Comparison of ENCODE assay signal across 8 mouse cellular contexts in the genomic region with DNA sequence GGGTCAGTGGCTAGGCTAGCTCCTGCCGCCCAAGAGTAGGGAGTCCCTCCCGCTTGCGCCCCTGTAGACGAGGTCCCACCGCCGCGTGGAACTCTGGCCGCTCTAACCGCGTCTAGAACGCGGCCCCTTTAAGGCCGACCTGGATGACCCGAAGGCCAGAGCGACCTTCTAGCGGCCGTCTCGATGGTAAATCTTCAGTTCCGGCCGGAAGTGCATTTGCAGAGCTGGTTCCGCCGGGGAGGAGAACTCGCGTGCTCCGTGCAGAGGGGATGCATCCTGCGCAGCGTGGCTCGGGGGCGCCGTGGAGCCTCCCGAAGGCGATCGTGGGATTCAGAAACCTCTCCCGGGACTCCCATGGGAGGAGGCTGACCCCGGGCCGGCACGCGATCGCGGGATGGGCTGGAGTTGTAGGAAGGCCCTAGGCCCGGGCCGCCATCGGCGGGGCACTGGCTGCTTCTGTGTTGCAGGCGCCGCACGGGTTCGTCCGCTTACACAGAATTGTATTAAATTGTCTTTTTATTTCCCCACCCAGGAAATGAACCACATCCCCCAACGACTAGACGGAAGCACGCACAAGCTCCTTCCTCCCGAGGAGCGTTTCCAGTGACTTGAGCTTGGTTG. TPM values are rescaled to one million over a fixed set of nuclear protein-coding genes. Genes with fewer than 3 reads are reported as not detected.
DNase-seq lines count a peak whose midpoint lies in the region; ATAC-seq and TF ChIP-seq lines count a peak whose summit lies in the region.

No protein-coding gene starts in this region.

- peaks cover 5% of the 10 kb centered on the region for H3K4me1 ChIP-seq in bone marrow, adult 2 months (ENCODE audit: control insufficient read depth, insufficient read depth, low read length)
- peaks cover 47% of the 10 kb centered on the region for H3K4me1 ChIP-seq in embryonic facial prominence, embryonic 15.5 days
- H3K4me1 ChIP-seq in kidney, embryonic 14.5 days (ENCODE audit: control insufficient read depth, insufficient read depth, low read length) = peaks cover 15% of the 10 kb centered on the region
- peaks cover 57% of the 10 kb centered on the region for H3K4me1 ChIP-seq in liver, embryonic 12.5 days

- under 1% methylated on average over 54 of the region's 54 CpGs for WGBS in bone marrow, adult 2 months
- 0% methylated on average over 54 of the region's 54 CpGs for WGBS in embryonic facial prominence, embryonic 15.5 days
- WGBS in kidney, embryonic 14.5 days = under 1% methylated on average over 53 of the region's 54 CpGs
- under 1% methylated on average over 54 of the region's 54 CpGs for WGBS in liver, embryonic 12.5 days (ENCODE audit: insufficient replicate concordance)

- no peak for TF ChIP-seq CTCF in C2C12 (IDR thresholded peaks at IDR 0.05; ENCODE audit: control insufficient read depth, insufficient read depth, insufficient read length)
- no peak for TF ChIP-seq CTCF in bone marrow, adult 2 months (IDR thresholded peaks at IDR 0.05; ENCODE audit: control insufficient read depth, insufficient read depth, low read length)

- H3K4me3 ChIP-seq in C2C12 (ENCODE audit: insufficient read depth, poor library complexity, severe bottlenecking) = peak overlapping the region; percentile 97
- peak overlapping the region; percentile 80 for H3K4me3 ChIP-seq in bone marrow, adult 2 months (replicated peaks; ENCODE audit: control insufficient read depth, low read depth, low read length)
- H3K4me3 ChIP-seq in embryonic facial prominence, embryonic 15.5 days (replicated peaks) = peak overlapping the region; percentile 69
- H3K4me3 ChIP-seq in kidney, embryonic 14.5 days (ENCODE audit: low read length) = peak overlapping the region; percentile 87
- peak overlapping the region; percentile 94 for H3K4me3 ChIP-seq in liver, embryonic 12.5 days

- peak overlapping the region; percentile 84 for H3K4me2 ChIP-seq in embryonic facial prominence, embryonic 15.5 days (replicated peaks)
- H3K4me2 ChIP-seq in kidney, embryonic 14.5 days (replicated peaks; ENCODE audit: low read depth, low read length) = peak overlapping the region; percentile 96
- H3K4me2 ChIP-seq in liver, embryonic 12.5 days = peak overlapping the region; percentile 89

- peak overlapping the region; percentile 40; the same call in 1 of the 2 replicates for H3K27ac ChIP-seq in bone marrow, adult 2 months (ENCODE audit: control insufficient read depth, insufficient read depth, low read depth, low read length, poor library complexity)
- peak overlapping the region; percentile 82 for H3K27ac ChIP-seq in embryonic facial prominence, embryonic 15.5 days (replicated peaks)
- peak overlapping the region; percentile 77 for H3K27ac ChIP-seq in kidney, embryonic 14.5 days (ENCODE audit: low read depth, low read length)
- peak overlapping the region; percentile 68 for H3K27ac ChIP-seq in liver, embryonic 12.5 days

- TF ChIP-seq POLR2A in bone marrow, adult 2 months (IDR thresholded peaks at IDR 0.05; ENCODE audit: borderline replicate concordance, control insufficient read depth, low read depth, low read length) = peak; percentile 91

- H3K9me3 ChIP-seq in embryonic facial prominence, embryonic 15.5 days (replicated peaks) = no peaks in the 10 kb centered on the region
- no peaks in the 10 kb centered on the region for H3K9me3 ChIP-seq in kidney, embryonic 14.5 days (ENCODE audit: control insufficient read depth, low read length)
- no peaks in the 10 kb centered on the region for H3K9me3 ChIP-seq in liver, embryonic 12.5 days (replicated peaks)

- peak; percentile 87 to 88 for DNase-seq in heart, adult 9 months (ENCODE audit: low spot score in 2 of 2)
- DNase-seq in naive thymus-derived CD4-positive, alpha-beta T cell, adult 2 months (ENCODE audit: low read depth) = peak; percentile 87
- peak; percentile 92 for DNase-seq in splenic B cell, adult 2 months (ENCODE audit: low read depth, low spot score)

- H3K27me3 ChIP-seq in C2C12 (ENCODE audit: control insufficient read depth, insufficient read depth, insufficient read length) = no peaks in the 10 kb centered on the region
- no peaks in the 10 kb centered on the region for H3K27me3 ChIP-seq in embryonic facial prominence, embryonic 15.5 days
- H3K27me3 ChIP-seq in kidney, embryonic 14.5 days (ENCODE audit: control insufficient read depth, insufficient read depth, low read length) = no peaks in the 10 kb centered on the region
- peaks cover 4% of the 10 kb centered on the region for H3K27me3 ChIP-seq in liver, embryonic 12.5 days (replicated peaks)
- H3K27me3 ChIP-seq in splenic B cell, adult 2 months (ENCODE audit: control insufficient read depth, insufficient read depth, low read length, poor library complexity, severe bottlenecking) = no peaks in the 10 kb centered on the region

- H3K9ac ChIP-seq in embryonic facial prominence, embryonic 15.5 days = peak overlapping the region; percentile 80
- peak overlapping the region; percentile 85 for H3K9ac ChIP-seq in kidney, embryonic 14.5 days (ENCODE audit: low read depth, low read length)
- peak overlapping the region; percentile 87 for H3K9ac ChIP-seq in liver, embryonic 12.5 days

- H3ac ChIP-seq in C2C12 (ENCODE audit: control insufficient read depth, insufficient read length, low read depth) = peak overlapping the region; percentile 83

- peak; percentile 74 for ATAC-seq in embryonic facial prominence, embryonic 15.5 days (ENCODE audit: insufficient number of reproducible peaks, low FRiP score, low TSS enrichment, low read depth)
- peak; percentile 68 for ATAC-seq in kidney, embryonic 14.5 days (ENCODE audit: low FRiP score, low TSS enrichment)
- ATAC-seq in liver, embryonic 12.5 days = peak; percentile 74

- H3K79me2 ChIP-seq in C2C12 (ENCODE audit: control insufficient read depth, insufficient read depth) = peaks cover 49% of the 10 kb centered on the region

- peaks cover 33% of the 10 kb centered on the region for H3K79me3 ChIP-seq in C2C12 (ENCODE audit: low read depth)

- peaks cover 40% of the 10 kb centered on the region for H3K36me3 ChIP-seq in C2C12 (ENCODE audit: control insufficient read depth, insufficient read depth)
- H3K36me3 ChIP-seq in embryonic facial prominence, embryonic 15.5 days = peaks cover 29% of the 10 kb centered on the region
- H3K36me3 ChIP-seq in kidney, embryonic 14.5 days (ENCODE audit: control insufficient read depth, insufficient read depth, low read length) = peaks cover 27% of the 10 kb centered on the region
- H3K36me3 ChIP-seq in liver, embryonic 12.5 days = peaks cover 37% of the 10 kb centered on the region
- H3K36me3 ChIP-seq in splenic B cell, adult 2 months (ENCODE audit: control insufficient read depth, insufficient read depth, low read length, poor library complexity, severe bottlenecking) = no peaks in the 10 kb centered on the region

TF ChIP-seq in C2C12, 6 proteins besides CTCF, POLR2A, EP300 and RAD21:
- TF ChIP-seq MYOD1 (IDR thresholded peaks at IDR 0.05; ENCODE audit: control insufficient read depth, insufficient read length, low read depth) = no peak
- TF ChIP-seq MYOG (IDR thresholded peaks at IDR 0.05; ENCODE audit: control insufficient read depth, extremely low read depth, insufficient read length) = no peak
- TF ChIP-seq MAX (IDR thresholded peaks at IDR 0.05) = peak; percentile 89
- TF ChIP-seq CEBPB (IDR thresholded peaks at IDR 0.05; ENCODE audit: low read depth) = no peak
- no peak for TF ChIP-seq FOSL1 (IDR thresholded peaks at IDR 0.05; ENCODE audit: insufficient read depth, low read length, poor library complexity, severe bottlenecking)
- no peak for TF ChIP-seq USF1 (IDR thresholded peaks at IDR 0.05; ENCODE audit: low read depth)

RNA-seq across cellular contexts. Expression of a gene that starts 38.3 kb away (rescaled TPM):
- 41.9 TPM for polyA plus RNA-seq in C2C12 (2012; fragmentation: generic; extraction: Trizol)
- polyA plus RNA-seq in bone marrow, adult 2 months (2011; ENCODE audit: insufficient read depth, insufficient read length, low replicate concordance, missing spikeins) = 13.5 and 22.8 TPM in 2 replicates
- 61.4 and 69.3 TPM in 2 replicates for polyA plus RNA-seq in embryonic facial prominence, embryonic 15.5 days (2015; fragmentation: Nextera tagmentation; extraction: Ambion mirVana)
- polyA plus RNA-seq in kidney, embryonic 14.5 days (2014; fragmentation: Nextera tagmentation; extraction: Ambion mirVana) = 30.2 and 36.5 TPM in 2 replicates
- polyA plus RNA-seq in liver, embryonic 12.5 days (2016; fragmentation: Nextera tagmentation; extraction: Ambion mirVana) = 26.9 and 27.5 TPM in 2 replicates

Comparison
In these comparisons a context has a peak if more than half of its experiments do, and no peak if none do; other contexts are left out.
1. Peak in every context shown above with its lines: DNase-seq, ATAC-seq, H3K4me3 ChIP-seq and H3K27ac ChIP-seq.